Mouse (Mus musculus) CH12.LX (cell line): ENCODE data around the gene Kcna10.

Experiments
- CHD1 ChIP-seq: IDR thresholded peaks from 2 replicates; pipeline ENCODE4 v1.6.1; 2012; ENCODE audit warnings: low read depth, low read length, improper control_type of control experiment, inconsistent platforms
- CTCF ChIP-seq, 2 experiments: IDR thresholded peaks in 1 of 2; conservative IDR thresholded peaks in 1 of 2; 2 replicates each; pipeline ENCODE4 v1.5.1; 2011 to 2012; ENCODE audit warnings: low read depth in 2 of 2, low read length in 2 of 2, improper control_type of control experiment in 1 of 2, inconsistent platforms in 1 of 2, mild to moderate bottlenecking in 1 of 2, moderate library complexity in 1 of 2
- E2F4 ChIP-seq: IDR thresholded peaks from 2 replicates; pipeline ENCODE4 v1.6.1; 2011; ENCODE audit warnings: low read depth, low read length, improper control_type of control experiment; ENCODE audit not compliant: insufficient replicate concordance
- ELF1 ChIP-seq: IDR thresholded peaks from 2 replicates; pipeline ENCODE4 v1.6.1; 2014; ENCODE audit warnings: low read depth, mild to moderate bottlenecking, inconsistent platforms, low read length, improper control_type of control experiment
- EP300 ChIP-seq: IDR thresholded peaks from 2 replicates; pipeline ENCODE4 v1.6.1; 2011; ENCODE audit warnings: low read length, improper control_type of control experiment
- JUND ChIP-seq: conservative IDR thresholded peaks from 2 replicates; pipeline ENCODE4 v1.6.1; 2011; ENCODE audit warnings: low read depth, low read length, improper control_type of control experiment
- KAT2A ChIP-seq: IDR thresholded peaks from 2 replicates; pipeline ENCODE4 v1.6.1; 2012; ENCODE audit warnings: low read length, improper control_type of control experiment, inconsistent platforms; ENCODE audit not compliant: insufficient replicate concordance
- MAX ChIP-seq: IDR thresholded peaks from 2 replicates; pipeline ENCODE4 v1.6.1; 2011; ENCODE audit warnings: low read length, improper control_type of control experiment
- POLR2A ChIP-seq: IDR thresholded peaks from 2 replicates; pipeline ENCODE4 v1.6.1; 2011; ENCODE audit warnings: low read depth, mild to moderate bottlenecking, improper control_type of control experiment, low read length
- SMC3 ChIP-seq: IDR thresholded peaks from 2 replicates; pipeline ENCODE4 v1.6.1; 2011; ENCODE audit warnings: low read depth, low read length, improper control_type of control experiment
- USF1 ChIP-seq: IDR thresholded peaks from 2 replicates; pipeline ENCODE4 v1.6.1; 2014; ENCODE audit warnings: low read depth, mild to moderate bottlenecking, inconsistent platforms, low read length, improper control_type of control experiment
- USF2 ChIP-seq: conservative IDR thresholded peaks from 2 replicates; pipeline ENCODE4 v1.6.1; 2011; ENCODE audit warnings: low read depth, low read length, improper control_type of control experiment
- ZMIZ1 ChIP-seq: IDR thresholded peaks from 2 replicates; pipeline ENCODE4 v1.6.1; 2012; ENCODE audit warnings: low read depth, mild to moderate bottlenecking, inconsistent platforms, low read length, improper control_type of control experiment

- TF ChIP-seq EP300 (no peak), CHD1 (no peak), CTCF (conservative IDR thresholded peaks at IDR 0.05 in 1 of 2, IDR thresholded peaks at IDR 0.05 in 1 of 2; ENCODE audit: low read depth in 2 of 2, low read length in 2 of 2) (no peak), ZMIZ1 (no peak), MAX (no peak), E2F4 (no peak), SMC3 (no peak), POLR2A (no peak), USF2 (no peak), KAT2A (no peak), USF1 (no peak), JUND (no peak), ELF1 (no peak)
These were observed 47.7 kb downstream of the Kcna10 start, which contains the start of gene A630076J17Rik for GRCm38 (mm10) chr3:107230527-107230926.
